Mouse (Mus musculus) G1E (cell line): ENCODE data around the gene Ppp1r13l. TPM values are rescaled to one million over a fixed set of nuclear protein-coding genes. Genes with fewer than 3 reads are reported as not detected.

Experiments used
- ATAC-seq: 2 replicates; pipeline ENCODE4 v1.8.0; 2016; ENCODE audit warnings: mild to moderate bottlenecking; ENCODE audit not compliant: insufficient number of reproducible peaks, poor library complexity, low FRiP score, severe bottlenecking; ENCODE audit errors: extremely low read depth
- DNase-seq: peaks from one replicate; pipeline ENCODE4 v3.0.0; 2012; ENCODE audit warnings: low spot score
- H3K27me3 ChIP-seq: 2 replicates; pipeline ENCODE4 v1.6.1; 2012; ENCODE audit warnings: mild to moderate bottlenecking, low read length, inconsistent platforms; ENCODE audit not compliant: insufficient read depth
- H3K36me3 ChIP-seq: replicated peaks from 2 replicates; pipeline ENCODE3; 2012; ENCODE audit warnings: mild to moderate bottlenecking, inconsistent platforms
- H3K4me1 ChIP-seq: 2 replicates; pipeline ENCODE4 v1.6.1; 2012; ENCODE audit warnings: low read depth, low read length, inconsistent platforms, mixed read lengths; ENCODE audit not compliant: insufficient read depth
- H3K4me3 ChIP-seq: 2 replicates; pipeline ENCODE4 v1.5.1; 2012; ENCODE audit warnings: low read depth, mild to moderate bottlenecking, inconsistent platforms, low read length, moderate library complexity, mixed read lengths
- H3K9me3 ChIP-seq: replicated peaks from 2 replicates; pipeline ENCODE4 v1.6.1; 2012; ENCODE audit warnings: inconsistent platforms
- CTCF ChIP-seq: IDR thresholded peaks from 2 replicates; pipeline ENCODE4 v1.5.1; 2012; ENCODE audit warnings: low read depth, low read length, inconsistent platforms, mixed read lengths
- GATA1 ChIP-seq: IDR thresholded peaks from 2 replicates; pipeline ENCODE4 v1.6.1; 2012; ENCODE audit warnings: borderline replicate concordance, low read length, inconsistent platforms, mixed read lengths
- GATA2 ChIP-seq: IDR thresholded peaks from 2 replicates; pipeline ENCODE4 v1.6.1; 2012; ENCODE audit warnings: low read depth, low read length, inconsistent platforms, borderline replicate concordance
- POLR2AphosphoS5 ChIP-seq: IDR thresholded peaks from 2 replicates; pipeline ENCODE4 v1.6.1; 2012; ENCODE audit warnings: low read depth, low read length, inconsistent platforms; ENCODE audit not compliant: insufficient replicate concordance
- TAL1 ChIP-seq: conservative IDR thresholded peaks from 2 replicates; pipeline ENCODE4 v1.6.1; 2012; ENCODE audit warnings: low read depth, low read length, inconsistent platforms, mixed read lengths
- polyA plus RNA-seq: library from polyadenylated mRNA; stranded (reverse); fragments of >175 nt; gene quantifications from 2 replicates; pipeline ENCODE4 v1.2.3, GENCODE M21; 2012
- total RNA-seq, 2 experiments: library from RNA; stranded (forward) in 1 of 2; stranded (reverse) in 1 of 2; fragments of 200-1000 nt in 1 of 2; fragments of >200 nt in 1 of 2; fragmentation: Nextera tagmentation in 1 of 2; gene quantifications; 2 replicates each; pipeline ENCODE4 v1.2.3; 2014 to 2017

Gene Ppp1r13l
- total and polyA plus RNA-seq, 3 experiments: 1.1 to 32.9 (median 15.2) TPM

DNA sequence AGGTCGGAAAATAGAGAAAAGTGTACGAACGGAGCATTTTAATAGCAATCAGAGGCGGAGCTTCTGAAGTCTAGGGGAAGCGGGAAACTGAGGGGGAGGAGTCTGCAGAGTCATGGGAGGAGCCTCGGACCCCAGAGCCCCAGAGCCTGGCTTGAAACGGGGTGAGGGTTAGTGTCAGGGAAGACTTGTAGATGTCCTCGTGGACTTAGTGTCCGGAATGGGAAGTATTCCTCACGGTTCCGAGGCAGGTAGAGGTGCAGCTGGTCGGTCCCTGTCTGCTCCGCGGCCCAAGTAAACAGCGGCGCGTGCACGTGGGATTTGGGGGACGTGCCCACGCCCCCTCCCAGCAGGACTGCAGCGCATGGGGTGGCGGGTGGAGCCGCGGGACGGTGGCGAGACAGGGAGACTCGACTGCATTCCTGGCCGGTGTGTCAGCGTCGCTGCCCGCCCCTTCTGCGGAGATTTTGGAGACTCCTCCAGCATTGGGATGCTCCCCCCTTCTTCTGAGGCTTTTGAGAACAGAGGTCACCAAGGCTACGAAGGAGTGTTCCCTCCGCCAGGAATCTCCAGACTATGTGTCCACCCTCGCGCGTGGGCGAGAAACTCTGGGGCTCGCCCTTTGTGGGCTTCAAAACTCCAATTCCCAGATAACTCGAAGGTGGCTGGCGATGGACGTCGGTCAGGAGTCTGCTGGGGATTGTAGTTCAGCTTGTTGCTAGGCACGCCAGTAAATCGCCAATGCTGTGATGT is 518 bp downstream of the Ppp1r13l start:
- Histone ChIP-seq H3K4me1 (peaks cover 74% of the 10 kb centered on the region), H3K36me3 (peaks cover 56% of the 10 kb centered on the region), H3K4me3 (peak overlapping the region; percentile 86), H3K9me3 (no peaks in the 10 kb centered on the region), H3K27me3 (no peaks in the 10 kb centered on the region)
- TF ChIP-seq CTCF (no peak), POLR2AphosphoS5 (0 out of 2 replicates have a peak, but pooled peaks have one; percentile 11)
- DNase-seq: peak; percentile 85
- peak; percentile 52 for ATAC-seq

- TF ChIP-seq TAL1: no peak
- TF ChIP-seq CTCF: no peak
- no peak for TF ChIP-seq POLR2AphosphoS5
- TF ChIP-seq GATA2: no peak
- TF ChIP-seq GATA1: no peak
- peaks cover 76% of the 10 kb centered on the region for H3K4me1 ChIP-seq
- H3K4me3 ChIP-seq: peak overlapping the region; percentile 86
- no peaks in the 10 kb centered on the region for H3K27me3 ChIP-seq
- peak; percentile 56 for ATAC-seq
- H3K36me3 ChIP-seq: peaks cover 52% of the 10 kb centered on the region
- H3K9me3 ChIP-seq: no peaks in the 10 kb centered on the region
- peak; percentile 87 for DNase-seq
Observed at GRCm38 (mm10) chr7:19360944-19361343, 1.4 kb downstream of the Ppp1r13l start.

- ATAC-seq (peak; percentile 37), DNase-seq (peak; percentile 77)
- Histone ChIP-seq H3K4me3 (peak overlapping the region; percentile 86), H3K27me3 (no peaks in the 10 kb centered on the region), H3K36me3 (peaks cover 44% of the 10 kb centered on the region), H3K4me1 (peaks cover 71% of the 10 kb centered on the region), H3K9me3 (no peaks in the 10 kb centered on the region)
- TF ChIP-seq CTCF (peak; percentile 78), GATA1 (no peak), GATA2 (no peak), POLR2AphosphoS5 (no peak), TAL1 (no peak)
Observed at GRCm38 (mm10) chr7:19361720-19362119, 2.2 kb downstream of the Ppp1r13l start.

GRCm38 (mm10) chr7:19362276-19362675 is 2.7 kb downstream of the Ppp1r13l start:
- Histone ChIP-seq H3K9me3 (no peaks in the 10 kb centered on the region), H3K36me3 (peaks cover 44% of the 10 kb centered on the region), H3K4me1 (peaks cover 65% of the 10 kb centered on the region), H3K4me3 (no peak overlapping the region), H3K27me3 (no peaks in the 10 kb centered on the region)
- TF ChIP-seq TAL1: no peak
- TF ChIP-seq GATA2: no peak
- TF ChIP-seq GATA1: no peak
- TF ChIP-seq CTCF: no peak
- no peak for TF ChIP-seq POLR2AphosphoS5
- ATAC-seq: no peak
- no peak for DNase-seq

DNA sequence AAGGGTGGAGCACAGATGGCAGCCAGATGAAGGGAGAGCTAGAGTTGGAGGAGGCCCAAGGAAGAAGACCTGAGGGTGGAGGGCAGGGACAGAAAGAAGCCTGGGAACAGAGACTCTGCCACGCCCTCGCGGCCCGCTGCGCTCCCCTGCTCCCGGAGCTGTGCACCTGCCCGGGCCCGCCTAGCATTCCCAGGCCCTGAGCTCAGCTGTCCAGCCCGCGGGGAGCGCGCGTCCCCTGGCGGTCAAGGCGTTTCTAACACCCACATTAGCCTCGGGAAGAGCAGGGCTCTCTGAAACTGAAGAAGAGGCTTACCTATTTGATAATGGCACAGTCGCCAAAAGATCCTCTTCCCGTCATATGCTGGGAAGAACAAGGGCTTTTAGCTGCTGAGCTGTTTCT is 4.3 kb downstream of the Ppp1r13l start:
- no peak for TF ChIP-seq GATA1
- TF ChIP-seq CTCF: peak; percentile 92
- no peak overlapping the region; the same call in 1 of the 2 replicates for H3K4me3 ChIP-seq
- no peaks in the 10 kb centered on the region for H3K27me3 ChIP-seq
- H3K36me3 ChIP-seq: peaks cover 43% of the 10 kb centered on the region
- H3K9me3 ChIP-seq: no peaks in the 10 kb centered on the region
- ATAC-seq (no peak), DNase-seq (peak; percentile 35)
- H3K4me1 ChIP-seq: peaks cover 56% of the 10 kb centered on the region

DNA sequence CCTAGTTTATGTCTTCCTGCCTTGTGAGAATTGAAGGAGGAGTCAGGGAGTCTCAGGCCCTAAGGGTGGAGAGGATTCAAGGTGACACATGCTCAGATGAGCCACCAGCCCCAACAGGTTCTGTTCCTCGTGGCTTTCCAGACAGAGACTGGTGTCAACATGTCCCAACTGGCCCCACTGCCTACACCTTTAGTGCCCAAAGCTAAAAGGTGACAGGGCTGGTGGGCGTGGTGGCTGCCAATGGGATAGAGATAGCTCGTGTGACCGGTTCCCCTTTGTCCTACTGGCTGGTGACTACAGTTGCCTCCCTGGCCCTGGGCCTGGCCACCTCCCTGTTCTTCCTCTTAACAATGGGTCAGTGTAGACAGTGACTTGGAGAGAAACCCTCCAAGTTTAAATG is 5.8 kb downstream of the Ppp1r13l start:
- Histone ChIP-seq H3K4me3 (no peak overlapping the region), H3K36me3 (peaks cover 58% of the 10 kb centered on the region), H3K27me3 (no peaks in the 10 kb centered on the region), H3K4me1 (peaks cover 44% of the 10 kb centered on the region), H3K9me3 (no peaks in the 10 kb centered on the region)
- TF ChIP-seq CTCF: no peak
- no peak for TF ChIP-seq POLR2AphosphoS5
- TF ChIP-seq GATA1: no peak
- no peak for TF ChIP-seq GATA2
- no peak for TF ChIP-seq TAL1
- no peak for DNase-seq
- ATAC-seq: no peak

GRCm38 (mm10) chr7:19368380-19368779 is 8.8 kb downstream of the Ppp1r13l start:
- ATAC-seq (no peak), DNase-seq (no peak)
- Histone ChIP-seq H3K27me3 (no peaks in the 10 kb centered on the region), H3K4me3 (no peak overlapping the region), H3K4me1 (peaks cover 18% of the 10 kb centered on the region), H3K9me3 (no peaks in the 10 kb centered on the region), H3K36me3 (peaks cover 74% of the 10 kb centered on the region)
- TF ChIP-seq POLR2AphosphoS5 (no peak), GATA1 (no peak), CTCF (no peak), TAL1 (no peak), GATA2 (no peak)
